Mouse (Mus musculus): ENCODE measurements around the gene Olfr1062.

DNA sequence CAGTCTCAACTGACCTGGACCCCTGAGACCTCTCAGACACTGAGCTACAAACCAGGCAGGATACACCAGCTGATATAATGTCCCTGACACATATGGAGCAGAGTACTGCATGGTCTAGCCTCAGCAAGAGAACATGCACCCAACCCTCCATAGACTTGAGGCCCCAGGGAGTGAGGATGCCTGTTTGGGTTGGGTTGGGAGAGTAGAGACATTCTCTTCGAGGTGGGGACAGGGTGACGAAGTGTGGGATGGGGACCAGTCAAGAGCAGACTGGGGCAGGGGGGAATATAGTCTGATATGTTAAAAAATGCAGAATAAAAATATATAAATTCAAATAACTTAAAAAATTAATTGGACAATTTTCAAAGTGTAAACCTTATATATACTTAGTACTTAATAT lies 31.4 kb downstream of the Olfr1062 start:
- TF ChIP-seq CTCF (IDR thresholded peaks at IDR 0.05; ENCODE audit: extremely low read depth, insufficient read depth, low read length): no peak
- TF ChIP-seq POLR2A (IDR thresholded peaks at IDR 0.05; ENCODE audit: extremely low read depth, insufficient read depth, low read length): no peak
